Mouse (Mus musculus): Measurements from ENCODE around the gene Rtp4.

Rtp4 gene

DNA sequence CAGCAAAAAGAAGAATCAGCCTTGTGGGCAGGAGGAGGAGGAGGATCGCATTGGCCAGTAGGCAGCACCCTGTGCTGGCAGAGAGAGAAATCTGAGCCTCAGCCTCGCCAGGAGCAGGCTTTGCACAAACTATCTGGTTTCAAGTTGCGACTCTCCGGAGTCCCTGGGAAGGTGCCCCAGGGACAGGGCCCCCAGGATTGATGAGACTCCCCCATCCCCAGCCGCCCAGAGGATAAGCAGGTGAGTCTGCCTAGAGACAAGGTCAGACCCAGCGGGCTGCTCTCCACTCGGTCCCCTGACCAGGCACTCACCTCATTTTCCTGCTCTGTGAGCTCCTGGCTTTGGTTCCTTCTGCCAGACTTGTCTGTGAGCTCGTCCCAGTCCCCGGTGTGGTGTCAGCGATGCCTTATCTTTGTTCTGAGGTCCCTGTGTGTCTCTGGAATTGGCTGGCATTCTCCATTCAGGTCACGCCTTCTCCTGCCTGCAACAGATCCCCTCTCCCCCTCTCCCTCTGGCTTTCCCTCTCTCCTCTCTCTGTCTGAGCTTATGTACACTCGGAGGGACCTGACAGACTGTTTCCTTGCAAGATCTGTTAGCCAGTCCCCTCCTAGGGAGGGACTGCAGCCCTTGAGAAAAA lies at the start of gene Rtp4, which contains the start of gene Masp1:
TSS of gene Rtp4 (plus strand) at position 57 of the 637 bp plus-strand sequence.
TSS of gene Masp1 (minus strand) at position 581 of the 637 bp plus-strand sequence.
- no peak for DNase-seq (ENCODE audit: low spot score in 2 of 2)

DNA sequence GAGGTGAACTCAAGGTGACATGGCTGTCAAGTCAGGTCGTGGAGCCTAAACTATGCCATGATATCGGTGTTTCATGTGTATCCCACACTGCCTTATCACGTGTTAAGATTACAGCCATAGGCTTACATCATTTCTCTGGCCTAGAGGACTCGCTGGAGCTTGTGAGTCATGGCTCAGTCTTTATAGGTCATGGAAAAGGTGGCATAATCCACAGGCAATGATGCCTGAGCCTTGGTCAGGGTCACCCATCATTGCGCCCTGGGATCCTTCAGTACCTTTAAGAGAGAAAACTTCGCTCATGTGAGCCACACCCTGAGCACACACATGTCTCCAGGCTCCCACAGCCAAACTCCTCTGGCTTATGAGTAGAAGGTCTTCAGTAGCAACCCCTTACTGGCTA lies 48.5 kb upstream of the Rtp4 start:
- no peak for DNase-seq (ENCODE audit: low spot score in 2 of 2)

GRCm38 (mm10) chr16:23472046-23472445 lies 48.0 kb upstream of the Rtp4 start:
- no peak for DNase-seq (ENCODE audit: low spot score in 2 of 2)

DNA sequence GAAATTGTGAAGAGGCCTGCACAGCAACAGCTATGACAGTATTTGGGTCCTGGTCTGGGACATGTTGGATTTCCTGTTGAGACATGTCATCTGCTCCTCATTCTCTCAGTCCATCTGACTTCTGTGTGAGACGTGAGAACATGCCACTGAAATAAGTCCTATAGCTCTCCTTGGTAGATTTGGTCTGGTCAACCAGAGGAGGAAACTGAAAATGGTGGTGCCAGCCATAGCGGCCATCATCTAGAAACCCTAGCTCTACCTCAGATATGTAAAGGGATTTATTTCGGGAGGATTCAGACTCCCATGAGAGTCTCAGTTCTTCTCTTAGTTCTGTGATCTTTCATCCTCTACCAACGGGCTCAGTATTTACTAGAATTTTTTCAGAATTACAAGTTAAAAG lies 44.4 kb upstream of the Rtp4 start:
- DNase-seq (ENCODE audit: low spot score in 2 of 2) = no peak

DNA sequence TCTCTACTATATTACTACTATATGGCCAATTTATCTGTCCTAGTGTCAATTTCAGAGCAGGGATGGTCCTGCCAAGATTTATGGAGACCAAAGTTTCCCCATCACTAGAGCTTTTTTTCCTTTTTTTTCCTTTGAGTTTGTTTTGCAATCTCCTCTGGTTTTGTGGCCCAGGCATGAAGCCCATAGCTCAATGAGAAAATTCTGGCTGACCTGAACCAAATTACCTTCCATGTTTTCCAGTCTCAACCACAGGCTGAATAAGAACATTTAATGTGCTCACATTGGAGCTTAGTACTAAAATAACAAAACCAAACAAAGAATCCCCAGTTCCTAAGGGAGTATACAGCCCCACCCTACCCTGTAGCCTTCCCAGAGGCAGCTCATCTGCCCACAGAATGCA lies 43.5 kb upstream of the Rtp4 start:
- DNase-seq (ENCODE audit: low spot score in 2 of 2) = no peak

DNA sequence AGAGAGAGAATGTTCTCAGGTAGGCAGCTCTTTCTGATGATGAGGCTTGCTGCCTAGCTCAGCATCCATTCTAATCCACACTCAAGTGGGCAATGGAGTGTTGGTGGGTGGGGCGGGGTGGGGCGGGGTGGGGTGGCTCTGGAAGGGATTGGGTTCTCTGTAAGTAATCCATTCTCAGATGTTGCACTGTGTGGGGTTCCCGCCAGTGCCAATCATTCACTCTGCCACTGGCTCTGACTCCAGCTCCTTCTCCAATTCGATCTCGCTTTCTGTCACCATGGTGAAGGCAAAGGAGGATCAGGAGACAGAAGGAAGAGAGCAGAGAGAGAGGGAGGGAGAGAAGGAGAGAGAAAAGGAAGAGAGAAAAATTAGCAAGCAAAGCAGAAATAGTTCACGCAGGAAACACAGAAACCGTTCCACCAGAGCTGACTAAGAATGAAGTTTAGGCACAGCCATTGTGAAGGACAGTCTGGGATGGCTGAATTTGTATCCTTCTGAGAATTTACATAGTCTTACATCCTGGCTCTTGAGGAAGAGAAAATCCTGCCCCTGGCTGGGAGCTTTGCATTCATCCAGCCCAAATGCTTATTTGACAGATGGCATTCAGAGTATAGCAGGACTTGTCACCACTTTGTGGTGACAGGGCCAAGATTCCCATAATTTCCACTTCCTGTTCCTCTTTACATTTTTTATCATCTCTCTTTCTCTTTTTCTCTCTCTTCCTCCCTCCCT lies 40.1 kb upstream of the Rtp4 start:
- DNase-seq (ENCODE audit: low spot score in 2 of 2) = no peak

DNA sequence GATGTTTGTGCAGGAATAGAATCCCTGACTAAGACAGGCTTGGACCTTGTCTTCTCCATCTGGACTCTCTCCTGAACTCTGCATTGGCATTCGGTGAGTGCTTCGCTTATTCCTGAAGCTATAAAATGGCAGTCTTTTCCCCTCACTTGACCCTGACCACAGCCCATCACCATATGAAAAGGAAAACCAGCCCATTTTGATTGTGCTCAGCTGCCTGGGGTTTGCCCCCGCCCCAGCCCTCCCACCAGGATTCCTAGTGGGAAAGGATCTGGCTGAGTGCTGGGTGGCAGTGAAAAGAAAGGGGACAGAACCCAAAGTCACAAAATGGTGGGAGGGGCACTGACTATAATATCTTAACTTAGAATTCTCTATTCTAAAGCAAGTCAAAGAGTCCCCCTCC lies 37.9 kb upstream of the Rtp4 start:
- no peak for DNase-seq (ENCODE audit: low spot score in 2 of 2)

DNA sequence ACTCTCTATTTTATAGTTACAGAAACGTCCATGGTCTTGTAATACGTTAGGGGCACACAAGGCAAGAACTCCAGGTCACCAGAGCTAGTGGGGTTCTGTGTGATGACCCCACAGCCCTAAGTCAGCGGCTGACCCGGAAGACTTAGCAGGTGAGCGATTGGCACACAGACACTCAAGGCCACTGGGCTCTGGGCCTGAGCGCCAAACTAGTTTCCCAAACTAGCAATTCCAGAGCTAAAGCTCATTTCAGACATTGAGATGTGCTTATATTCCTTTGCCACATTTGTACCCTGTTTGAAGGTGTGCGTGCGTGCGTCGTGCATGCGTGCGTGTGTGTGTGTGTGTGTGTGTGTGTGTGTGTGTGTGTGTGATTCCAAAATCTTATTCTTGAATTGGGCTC lies 37.2 kb upstream of the Rtp4 start:
- DNase-seq (ENCODE audit: low spot score in 2 of 2) = no peak

- DNase-seq (ENCODE audit: low spot score in 2 of 2) = no peak
Measured at GRCm38 (mm10) chr16:23483292-23483691, 36.8 kb upstream of the Rtp4 start.

GRCm38 (mm10) chr16:23492783-23493182 lies 27.3 kb upstream of the Rtp4 start:
- no peak for DNase-seq (ENCODE audit: low spot score in 2 of 2)

GRCm38 (mm10) chr16:23496245-23496924 lies 23.7 kb upstream of the Rtp4 start:
- DNase-seq (ENCODE audit: low spot score in 2 of 2) = no peak

DNA sequence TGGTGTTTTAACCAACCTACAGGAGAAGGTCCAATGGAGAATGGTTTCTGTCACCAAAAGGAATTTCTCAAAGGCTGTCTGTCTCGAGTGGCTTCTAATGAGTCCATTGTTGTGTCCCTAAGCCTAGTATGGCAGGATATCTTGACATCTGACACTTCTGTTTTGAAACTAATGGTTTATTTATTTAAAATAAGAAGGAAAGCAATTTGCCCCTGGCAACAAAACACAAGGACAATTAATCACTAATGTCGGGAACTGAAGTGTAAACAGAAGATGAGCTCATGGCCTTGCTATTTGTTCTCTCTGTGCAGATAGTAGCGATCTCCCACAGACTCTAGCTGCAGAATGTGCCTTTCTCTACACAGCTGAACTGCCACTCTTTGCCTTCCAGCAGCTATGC lies 22.7 kb upstream of the Rtp4 start:
- DNase-seq (ENCODE audit: low spot score in 2 of 2) = no peak

DNA sequence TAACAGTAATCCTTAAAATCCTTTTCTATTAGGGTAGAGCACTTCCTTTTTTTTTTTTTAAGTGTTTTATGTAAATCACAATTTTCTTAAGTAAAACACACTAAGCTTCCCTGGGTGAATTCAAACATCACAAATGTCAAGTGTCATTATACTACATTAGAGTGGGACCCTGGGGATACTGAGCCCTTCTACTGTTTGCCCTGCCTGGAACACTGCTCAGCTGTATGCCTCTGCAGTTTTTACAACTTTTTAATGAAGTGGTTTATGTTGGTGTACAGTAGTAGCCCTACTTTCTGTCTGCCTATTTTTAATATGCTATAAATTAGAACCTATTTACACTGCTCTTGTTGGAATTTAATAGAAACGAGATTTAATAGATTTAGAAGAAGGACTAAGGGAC lies 22.2 kb upstream of the Rtp4 start:
- DNase-seq (ENCODE audit: low spot score in 2 of 2) = no peak

- no peak for DNase-seq (ENCODE audit: low spot score in 2 of 2)
Measured at GRCm38 (mm10) chr16:23498691-23499131, 21.4 kb upstream of the Rtp4 start.

GRCm38 (mm10) chr16:23500558-23500957 lies 19.5 kb upstream of the Rtp4 start:
- no peak for DNase-seq (ENCODE audit: low spot score in 2 of 2)

DNA sequence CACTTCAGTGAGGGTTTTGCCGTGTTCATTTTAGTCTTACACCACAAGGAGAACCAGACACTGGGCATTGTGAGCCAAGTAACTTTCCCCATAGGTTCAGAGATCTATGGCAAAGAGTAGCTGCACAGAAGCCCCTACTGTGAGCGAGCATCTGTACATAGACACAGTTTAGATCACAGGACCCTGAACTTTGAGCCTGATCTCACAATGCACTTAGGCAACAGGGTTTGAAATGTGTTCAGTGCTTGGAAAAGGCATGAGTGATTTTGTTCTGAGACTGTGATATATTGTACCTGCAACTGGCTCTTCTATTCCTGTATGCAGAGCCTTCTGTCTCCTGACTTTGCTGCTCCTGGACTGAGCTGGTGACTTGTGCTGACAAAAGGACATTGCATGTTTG lies 18.8 kb upstream of the Rtp4 start:
- DNase-seq (ENCODE audit: low spot score in 2 of 2) = no peak

DNA sequence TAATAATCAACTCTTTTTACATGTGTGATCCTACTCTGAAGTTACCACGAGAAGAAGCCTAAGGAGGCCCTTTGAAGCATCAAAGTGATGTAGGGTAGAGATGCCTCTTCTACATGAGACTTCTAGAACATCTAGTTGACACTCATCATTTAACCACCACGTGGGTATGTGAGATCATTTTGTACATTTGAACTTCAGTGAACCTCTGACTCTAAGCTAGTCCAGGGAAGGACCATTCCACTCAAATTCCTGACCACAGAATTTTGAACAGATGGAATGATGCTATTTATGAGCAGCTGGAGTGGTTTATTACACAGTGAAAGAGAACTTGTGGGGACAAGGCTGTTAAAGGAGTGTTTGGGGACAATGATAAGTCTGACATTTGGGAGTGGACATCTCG lies 17.6 kb upstream of the Rtp4 start:
- no peak for DNase-seq (ENCODE audit: low spot score in 2 of 2)

DNA sequence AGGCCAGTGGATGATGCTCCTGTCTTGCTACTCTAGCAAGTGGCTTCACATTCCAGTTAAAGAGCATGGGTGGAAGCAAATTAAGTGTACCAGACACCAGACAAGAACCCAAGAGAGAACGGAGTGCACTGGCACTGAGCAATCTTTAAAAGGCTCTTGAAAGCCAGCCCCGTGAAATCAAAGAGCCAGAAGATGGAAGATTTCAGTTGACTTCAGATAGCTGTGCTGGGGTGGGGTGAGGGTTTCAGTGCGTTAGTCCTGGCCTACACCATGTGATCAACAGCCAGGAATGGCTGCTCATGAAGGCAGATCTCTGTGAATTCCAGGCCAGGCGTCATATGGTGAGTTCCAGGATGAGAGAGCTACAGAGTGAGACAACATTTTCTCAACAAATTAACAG lies 16.7 kb upstream of the Rtp4 start:
- DNase-seq (ENCODE audit: low spot score in 2 of 2) = no peak

DNA sequence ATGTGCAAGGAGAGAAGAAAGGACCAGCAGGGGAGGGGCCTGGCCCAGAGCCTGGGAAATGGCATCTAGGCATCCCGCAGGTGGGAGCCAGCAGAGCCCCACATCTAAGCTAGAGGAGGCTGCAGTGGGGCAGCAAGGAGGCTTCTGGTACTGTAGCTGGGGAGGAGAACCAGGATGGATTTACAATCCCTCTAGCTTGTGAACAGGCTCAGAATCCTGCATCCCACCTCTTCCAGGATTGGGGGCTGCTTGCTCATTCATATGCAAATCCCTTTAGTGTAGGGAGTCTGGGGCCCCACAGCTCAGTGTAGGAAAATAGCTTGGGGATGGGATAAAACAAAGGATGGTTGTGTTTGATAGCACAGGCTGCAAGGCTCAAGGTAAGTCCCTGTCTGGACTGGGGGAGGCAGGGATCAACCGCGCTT lies 15.8 kb upstream of the Rtp4 start:
- DNase-seq (ENCODE audit: low spot score in 2 of 2) = no peak

DNA sequence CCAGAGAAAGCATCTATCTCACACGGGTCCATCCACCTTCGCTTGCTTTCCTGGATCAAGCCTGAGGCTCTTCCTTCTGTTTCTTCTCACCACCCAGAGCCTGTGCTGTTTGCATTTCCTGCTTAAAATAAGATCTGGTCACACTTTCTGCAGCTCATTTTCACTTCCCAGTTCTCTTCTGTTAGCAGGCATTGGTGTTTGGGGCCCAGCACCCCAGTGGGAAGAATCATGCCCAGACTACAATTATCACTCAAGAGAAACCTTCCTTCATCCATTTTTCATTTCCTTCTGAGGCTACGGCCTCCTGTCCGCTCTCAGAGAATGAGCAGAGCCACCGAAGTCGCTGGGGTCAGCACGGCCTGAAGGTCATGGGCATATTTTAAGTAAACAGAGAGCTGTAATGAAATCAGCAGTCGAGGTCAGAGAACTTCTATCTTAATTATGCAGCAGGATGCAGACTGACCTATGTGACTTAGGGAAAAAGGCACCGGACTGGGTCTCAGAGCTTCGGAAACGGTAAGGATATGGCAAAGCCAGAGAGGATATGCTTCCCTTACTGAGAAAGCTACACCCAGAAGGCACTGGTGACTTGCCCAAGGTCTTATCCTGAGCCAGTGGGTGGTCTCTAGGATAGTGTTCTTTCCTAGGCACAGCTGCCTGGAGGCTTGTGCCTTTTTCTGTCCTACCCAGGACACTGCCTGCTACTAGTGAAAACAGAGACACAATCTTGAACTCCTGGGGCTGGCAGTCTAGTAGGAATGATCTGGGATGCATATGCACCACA lies 14.0 kb upstream of the Rtp4 start:
- DNase-seq (ENCODE audit: low spot score in 2 of 2) = peak; percentile 24 to 28

DNA sequence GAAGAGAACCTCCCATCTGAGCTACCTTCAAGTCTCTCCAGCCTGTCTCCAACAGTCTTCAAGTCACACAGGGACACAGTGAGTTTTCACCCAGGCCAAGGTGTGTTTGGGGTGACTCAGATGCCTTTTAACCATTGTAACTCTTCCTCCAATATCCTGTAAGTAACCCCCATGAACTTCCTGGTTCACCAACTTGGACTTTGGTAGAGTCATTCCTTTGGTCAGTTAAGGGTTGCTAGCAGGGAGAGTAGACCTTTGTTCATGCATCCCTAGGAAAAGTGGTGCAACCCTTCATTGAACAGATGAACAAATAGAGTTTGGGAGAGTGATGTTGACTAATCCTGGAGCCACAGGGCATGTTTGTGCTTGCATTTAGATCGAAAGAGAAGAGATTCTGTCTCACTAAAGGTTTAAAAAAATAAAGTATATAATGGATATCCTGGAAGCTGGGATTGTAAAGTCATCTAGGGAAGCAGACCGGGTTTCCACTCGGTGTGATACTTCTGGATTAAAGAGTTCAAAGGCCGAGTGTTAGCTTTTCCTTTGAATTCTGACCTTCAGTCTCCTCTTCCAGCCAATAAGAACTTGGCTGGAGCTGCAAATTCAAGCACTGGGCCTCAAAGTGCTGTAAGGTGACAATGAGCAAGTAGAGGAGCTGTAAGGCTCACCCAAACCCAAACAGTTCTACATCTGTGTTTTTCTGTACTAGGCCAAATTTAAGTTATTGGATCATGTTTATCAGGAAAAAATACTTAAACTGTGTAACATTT lies 8.7 kb upstream of the Rtp4 start:
- DNase-seq (ENCODE audit: low spot score in 2 of 2) = no peak
